Mouse (Mus musculus) liver, embryonic 16.5 days (tissue): ENCODE data around the gene Asxl2. TPM values are rescaled to one million over a fixed set of nuclear protein-coding genes. Genes with fewer than 3 reads are reported as not detected.
"Not testable (repeated sequence)": the region's sequence is repeated elsewhere in the genome, so short reads cannot be mapped to it uniquely, and the experiment has no call there.

Source experiments
- ATAC-seq: fragments of 200-750 bp; cut with Nextera tagmentation; 2 replicates; pipeline ENCODE4 v1.8.0; 2017; ENCODE audit warnings: low read depth, mild to moderate bottlenecking, moderate number of reproducible peaks, moderate library complexity
- H3K27ac ChIP-seq: fragments of 300-500 bp; sonication (generic); 2 replicates; pipeline ENCODE4 v1.5.1; 2014; ENCODE audit warnings: mild to moderate bottlenecking, low read length
- H3K27me3 ChIP-seq: fragments of 300-500 bp; sonication (generic); 2 replicates; pipeline ENCODE4 v1.6.1; 2014; ENCODE audit warnings: low read depth, low read length, mixed read lengths; ENCODE audit not compliant: control insufficient read depth, insufficient read depth
- H3K36me3 ChIP-seq: fragments of 300-500 bp; sonication (generic); 2 replicates; pipeline ENCODE4 v1.6.1; 2014; ENCODE audit warnings: mild to moderate bottlenecking; ENCODE audit not compliant: control insufficient read depth, insufficient read depth
- H3K4me1 ChIP-seq: fragments of 300-500 bp; sonication (generic); 2 replicates; pipeline ENCODE4 v1.6.1; 2014; ENCODE audit warnings: low read depth, low read length, mixed read lengths; ENCODE audit not compliant: control insufficient read depth
- H3K4me2 ChIP-seq: fragments of 300-500 bp; sonication (generic); 2 replicates; pipeline ENCODE4 v1.6.1; 2014; ENCODE audit warnings: low read depth, low read length, mixed read lengths
- H3K4me3 ChIP-seq: fragments of 300-500 bp; sonication (generic); 2 replicates; pipeline ENCODE4 v1.5.1; 2014; ENCODE audit warnings: low read depth, mild to moderate bottlenecking, low read length
- H3K9ac ChIP-seq: fragments of 300-500 bp; sonication (generic); 2 replicates; pipeline ENCODE4 v1.6.1; 2014; ENCODE audit warnings: low read depth, low read length
- H3K9me3 ChIP-seq: fragments of 300-500 bp; sonication (generic); replicated peaks from 2 replicates; pipeline ENCODE4 v1.6.1; 2016; ENCODE audit warnings: low read length; ENCODE audit not compliant: control insufficient read depth
- WGBS: fragments of 180-500 bp; shearing (Covaris S2); extraction: QIAGEN DNeasy Blood & Tissue Kit; methylation state at CpG from one replicate; pipeline ENCODE4 v1.1.7; 2014; ENCODE audit not compliant: insufficient replicate concordance; 5-methylcytosine and 5-hydroxymethylcytosine counted together
- polyA plus RNA-seq: library from polyadenylated mRNA; unstranded; fragments of >200 nt; fragmentation: Nextera tagmentation; extraction: Ambion mirVana; gene quantifications from 2 replicates; pipeline ENCODE4 v1.2.1, GENCODE M21; 2015

The Asxl2 gene
- polyA plus RNA-seq, 1 experiment from 2014 or later, result 10.3 TPM

DNA sequence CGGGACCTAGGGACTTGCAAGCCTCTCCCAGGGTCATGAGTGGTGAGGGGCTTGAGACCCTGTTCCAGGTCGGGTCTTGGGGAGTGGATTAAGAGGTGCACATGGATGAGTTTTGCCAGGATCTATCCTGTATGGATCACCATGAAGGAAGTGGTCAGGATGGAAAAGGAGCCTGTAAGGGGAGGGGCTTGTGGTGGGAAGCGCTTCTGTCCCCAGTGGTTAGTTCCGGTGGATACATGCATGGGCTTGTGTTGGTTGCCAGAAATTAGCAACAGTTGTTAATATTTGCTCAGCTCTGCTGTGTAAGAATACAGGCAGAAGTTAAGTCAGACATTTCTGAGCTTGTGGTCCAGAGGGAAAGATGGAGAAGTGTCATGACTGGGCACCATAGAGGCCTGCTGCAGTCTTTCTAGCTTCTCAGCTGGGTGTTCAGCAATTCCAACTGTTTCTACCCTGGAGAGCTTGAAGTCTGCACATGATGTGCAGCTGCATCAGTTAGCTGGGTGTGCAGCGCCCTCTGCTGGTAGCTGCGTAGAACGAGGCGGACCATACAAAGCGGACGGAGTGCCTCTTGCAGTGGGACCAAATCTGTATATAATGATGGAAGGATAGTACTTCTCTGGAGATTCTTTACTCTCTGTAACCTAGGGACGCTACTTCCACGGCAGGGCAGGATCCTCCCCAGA, 35.9 kb upstream of the Asxl2 start:
- Histone ChIP-seq H3K4me2 (no peak overlapping the region), H3K27me3 (no peaks in the 10 kb centered on the region), H3K4me3 (no peak overlapping the region), H3K4me1 (no peaks in the 10 kb centered on the region), H3K9me3 (no peaks in the 10 kb centered on the region), H3K9ac (no peak overlapping the region), H3K27ac (no peak overlapping the region), H3K36me3 (no peaks in the 10 kb centered on the region)
- 0 out of 2 replicates have a peak, but pooled peaks have one; percentile 20 for ATAC-seq
- 23% methylated on average over 12 of the region's 12 CpGs for WGBS

DNA sequence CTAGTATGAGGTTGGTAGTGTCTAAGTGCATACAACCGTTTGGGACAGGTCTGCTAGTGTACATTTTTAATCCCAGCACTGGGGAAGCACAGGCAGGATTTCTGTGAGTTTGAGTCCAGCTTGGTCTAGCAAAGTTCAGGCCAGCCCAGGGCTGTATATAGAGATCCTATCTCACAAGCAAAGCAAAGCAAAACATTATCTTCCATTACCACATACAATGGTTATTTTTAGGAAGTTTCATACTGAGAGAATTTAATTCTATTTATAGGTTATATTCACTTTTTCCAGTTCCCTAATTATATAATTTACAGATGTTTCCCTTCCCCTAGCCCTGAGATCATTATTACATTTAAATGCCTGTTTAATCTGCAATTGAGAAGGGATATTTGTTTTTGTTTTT, 35.4 kb upstream of the Asxl2 start:
- H3K9me3 ChIP-seq, result no peaks in the 10 kb centered on the region
- ATAC-seq, result no peak
- H3K4me3 ChIP-seq, result no peak overlapping the region
- WGBS, result 55% methylated on average over 1 of the region's 1 CpGs
- H3K4me1 ChIP-seq, result no peaks in the 10 kb centered on the region
- H3K4me2 ChIP-seq, result no peak overlapping the region
- H3K9ac ChIP-seq, result no peak overlapping the region
- H3K36me3 ChIP-seq, result no peaks in the 10 kb centered on the region
- H3K27ac ChIP-seq, result no peak overlapping the region
- no peaks in the 10 kb centered on the region for H3K27me3 ChIP-seq

DNA sequence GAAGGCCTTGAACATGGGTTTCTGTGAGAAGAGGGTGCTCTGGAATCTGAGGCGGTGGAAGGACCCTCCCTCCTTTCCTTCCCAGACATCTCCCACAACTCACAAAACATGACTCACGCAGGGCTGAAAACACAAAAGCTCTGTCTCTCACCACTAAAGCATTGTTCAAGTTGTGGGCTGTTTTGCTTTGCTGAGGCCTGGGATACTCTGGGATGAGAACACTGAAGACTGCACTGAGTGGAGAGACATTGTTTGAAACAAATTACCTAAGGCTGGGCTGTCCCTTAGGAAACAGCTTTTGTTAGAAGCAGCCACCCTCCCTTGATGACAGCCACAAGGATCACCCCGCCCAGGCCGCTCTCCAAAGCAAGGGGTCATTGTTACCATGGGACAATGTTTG, 33.5 kb upstream of the Asxl2 start:
- no peak overlapping the region for H3K4me2 ChIP-seq
- no peaks in the 10 kb centered on the region for H3K36me3 ChIP-seq
- H3K9me3 ChIP-seq, result no peaks in the 10 kb centered on the region
- no peak overlapping the region for H3K4me3 ChIP-seq
- H3K4me1 ChIP-seq, result no peaks in the 10 kb centered on the region
- H3K27ac ChIP-seq, result no peak overlapping the region
- H3K9ac ChIP-seq, result no peak overlapping the region
- no peak for ATAC-seq
- WGBS, result 74% methylated on average over 4 of the region's 4 CpGs
- H3K27me3 ChIP-seq, result no peaks in the 10 kb centered on the region

DNA sequence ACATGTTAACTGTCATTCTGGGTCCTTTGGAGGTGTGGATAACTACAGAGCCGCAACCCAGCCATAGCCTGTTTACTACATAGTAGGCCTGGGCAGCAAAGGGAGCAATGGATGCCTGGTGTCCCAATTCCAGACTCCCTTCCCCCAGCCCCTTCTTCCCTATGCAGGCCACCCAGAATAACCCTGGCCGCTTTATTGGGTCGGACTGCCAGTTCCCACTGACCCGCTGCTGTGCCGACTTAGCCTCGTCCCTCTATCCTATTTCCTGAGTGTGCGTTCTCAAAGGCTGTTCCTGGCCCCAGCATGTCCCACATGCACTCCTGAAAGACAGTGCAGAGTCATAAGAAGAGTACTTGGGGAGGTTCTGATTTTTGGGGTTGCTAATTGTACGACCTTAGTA, 29.7 kb upstream of the Asxl2 start:
- Histone ChIP-seq H3K4me1 (no peaks in the 10 kb centered on the region), H3K4me3 (no peak overlapping the region), H3K9ac (no peak overlapping the region), H3K9me3 (no peaks in the 10 kb centered on the region), H3K27me3 (no peaks in the 10 kb centered on the region), H3K36me3 (no peaks in the 10 kb centered on the region), H3K27ac (no peak overlapping the region), H3K4me2 (no peak overlapping the region)
- ATAC-seq, result no peak
- 67% methylated on average over 8 of the region's 8 CpGs for WGBS

DNA sequence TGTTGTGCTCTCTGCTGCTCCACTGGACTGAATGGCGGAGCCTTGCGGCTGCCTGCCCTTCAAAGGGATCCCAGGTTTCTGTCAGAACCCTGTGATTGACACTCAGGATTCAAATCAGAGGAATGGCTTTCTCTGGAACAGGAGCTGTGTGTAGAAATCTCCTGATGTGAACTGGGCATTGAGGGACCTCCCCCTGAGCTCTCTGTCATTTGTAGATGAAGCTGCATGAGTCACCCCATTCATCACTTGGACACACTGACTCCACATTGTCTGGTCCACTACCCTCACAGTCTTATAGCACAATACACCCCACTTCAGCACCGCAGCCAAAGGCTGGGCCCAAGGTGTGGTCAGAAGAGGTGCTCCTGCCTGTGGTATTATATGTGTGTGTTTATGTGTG, 21.0 kb upstream of the Asxl2 start:
- H3K9ac ChIP-seq, H3K9me3 ChIP-seq, H3K4me1 ChIP-seq, H3K27me3 ChIP-seq, ATAC-seq, H3K27ac ChIP-seq, H3K36me3 ChIP-seq, H3K4me2 ChIP-seq, H3K4me3 ChIP-seq: not testable (repeated sequence)
- 84% methylated on average over 3 of the region's 3 CpGs for WGBS

DNA sequence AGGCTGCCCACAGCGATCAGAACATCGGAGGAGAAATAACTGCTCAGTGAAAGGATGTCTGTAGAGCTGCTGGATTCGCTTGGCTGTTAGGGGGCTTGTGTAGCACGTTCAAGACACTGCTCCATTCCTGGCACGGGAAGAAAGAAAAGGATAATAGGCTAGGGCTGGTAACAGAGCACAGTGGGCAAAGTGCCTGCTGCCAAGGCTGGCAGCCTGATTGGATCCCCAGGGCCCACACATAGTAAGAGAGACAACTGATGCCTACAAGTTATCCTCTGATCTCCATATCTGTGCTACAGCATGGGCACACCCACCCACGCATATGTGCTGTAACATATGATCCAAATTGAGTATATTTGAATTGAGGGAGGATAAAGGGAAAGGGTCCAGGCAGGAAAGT, 20.1 kb upstream of the Asxl2 start:
- Histone ChIP-seq H3K9ac (no peak overlapping the region), H3K36me3 (no peaks in the 10 kb centered on the region), H3K4me3 (no peak overlapping the region), H3K27me3 (no peaks in the 10 kb centered on the region), H3K27ac (no peak overlapping the region), H3K4me2 (no peak overlapping the region), H3K9me3 (no peaks in the 10 kb centered on the region), H3K4me1 (no peaks in the 10 kb centered on the region)
- WGBS, result 81% methylated on average over 6 of the region's 6 CpGs
- no peak for ATAC-seq

DNA sequence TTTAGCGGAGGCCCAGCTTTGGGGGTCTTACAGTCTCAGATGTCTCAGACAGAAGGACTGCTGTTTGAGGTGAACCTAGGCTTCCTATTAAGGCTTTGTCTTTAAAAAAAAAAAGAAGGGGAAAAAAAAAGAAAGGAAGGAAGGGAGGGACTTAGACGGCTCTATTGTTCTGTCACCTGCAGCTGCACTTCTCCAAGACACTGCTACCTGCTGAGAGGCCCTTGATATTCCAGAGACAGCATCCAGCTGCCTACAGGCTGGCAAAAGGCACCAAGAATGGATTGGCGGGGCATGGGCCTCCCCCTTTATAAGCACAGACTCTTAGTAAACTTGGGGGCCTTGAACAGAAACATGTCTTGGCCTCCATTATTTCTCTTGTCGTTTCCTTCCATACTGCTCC, 11.7 kb upstream of the Asxl2 start:
- 80% methylated on average over 4 of the region's 4 CpGs for WGBS

DNA sequence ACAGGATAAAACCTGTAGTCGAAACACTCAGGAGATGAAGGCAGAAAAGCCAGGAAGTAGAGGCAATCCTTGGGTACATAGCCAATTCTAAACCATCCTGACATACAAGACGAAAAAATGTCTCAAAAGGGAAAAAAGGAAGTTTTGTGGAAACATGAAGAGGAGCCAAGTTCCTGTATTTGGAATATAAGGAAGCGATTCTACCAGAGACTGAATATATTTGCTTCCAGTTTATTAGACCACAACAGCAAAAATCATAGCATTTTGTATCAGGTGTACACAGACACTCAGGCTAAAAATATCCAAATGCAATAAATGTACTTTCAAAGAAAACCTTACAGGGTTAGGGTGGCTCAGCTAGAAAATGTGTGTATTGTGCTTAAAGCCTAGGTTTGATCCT, 7.9 kb upstream of the Asxl2 start:
- H3K4me2 ChIP-seq, result no peak overlapping the region
- no peak for ATAC-seq
- WGBS, result 64% methylated on average over 3 of the region's 3 CpGs
- H3K9me3 ChIP-seq, result no peaks in the 10 kb centered on the region
- no peaks in the 10 kb centered on the region for H3K4me1 ChIP-seq
- no peak overlapping the region for H3K9ac ChIP-seq
- H3K27me3 ChIP-seq, result no peaks in the 10 kb centered on the region
- H3K36me3 ChIP-seq, result no peaks in the 10 kb centered on the region
- no peak overlapping the region for H3K27ac ChIP-seq
- H3K4me3 ChIP-seq, result no peak overlapping the region

More for the DNA sequence above, 11.7 kb upstream of the Asxl2 start:
- Histone ChIP-seq H3K27ac (no peak overlapping the region), H3K9me3 (no peaks in the 10 kb centered on the region), H3K36me3 (no peaks in the 10 kb centered on the region), H3K4me2 (no peak overlapping the region), H3K4me3 (no peak overlapping the region), H3K4me1 (no peaks in the 10 kb centered on the region), H3K9ac (no peak overlapping the region), H3K27me3 (no peaks in the 10 kb centered on the region)
- no peak for ATAC-seq

DNA sequence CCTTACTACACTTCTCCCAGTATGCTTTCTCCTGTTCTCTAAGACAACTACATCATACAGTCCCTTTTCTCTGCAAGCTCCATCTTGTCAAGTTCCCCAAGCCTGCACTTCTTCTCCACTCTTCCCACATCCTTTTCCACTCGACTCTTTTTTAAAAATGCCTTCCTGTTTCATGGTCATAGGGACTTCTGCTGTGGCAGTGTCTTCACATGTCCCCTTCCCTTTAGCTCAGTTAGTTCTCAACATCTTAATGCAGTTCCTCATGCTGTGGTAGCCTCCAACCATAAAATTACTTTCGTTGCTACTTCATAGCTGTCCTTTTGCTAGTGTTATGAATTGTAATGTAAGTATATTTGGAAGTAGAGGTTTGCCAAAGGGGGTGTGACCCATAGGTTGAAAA, 6.1 kb upstream of the Asxl2 start:
- H3K9ac ChIP-seq, result no peak overlapping the region
- no peak for ATAC-seq
- H3K9me3 ChIP-seq, result no peaks in the 10 kb centered on the region
- no peak overlapping the region for H3K4me3 ChIP-seq
- H3K4me1 ChIP-seq, result peaks cover 9% of the 10 kb centered on the region
- no peak overlapping the region for H3K4me2 ChIP-seq
- H3K27me3 ChIP-seq, result no peaks in the 10 kb centered on the region
- no peaks in the 10 kb centered on the region for H3K36me3 ChIP-seq
- 44% methylated on average over 2 of the region's 2 CpGs for WGBS
- no peak overlapping the region for H3K27ac ChIP-seq
